Mouse (Mus musculus) hindbrain, embryonic 15.5 days (tissue): ENCODE results near the gene Pth. TPM values are rescaled to one million over a fixed set of nuclear protein-coding genes. Genes with fewer than 3 reads are reported as not detected.

ENCODE experiments used
- ATAC-seq: fragments of 200-750 bp; cut with Nextera tagmentation; 2 replicates; pipeline ENCODE4 v1.8.0; 2017; ENCODE audit warnings: low read depth, moderate number of reproducible peaks, moderate TSS enrichment; ENCODE audit not compliant: low FRiP score
- H3K27ac ChIP-seq: fragments of 300-500 bp; sonication (generic); replicated peaks from 2 replicates; pipeline ENCODE4 v1.5.1; 2015; ENCODE audit warnings: mild to moderate bottlenecking, inconsistent platforms
- H3K27me3 ChIP-seq: fragments of 300-500 bp; sonication (generic); 2 replicates; pipeline ENCODE4 v1.6.1; 2015; ENCODE audit warnings: control low read depth, inconsistent platforms
- H3K36me3 ChIP-seq: fragments of 300-500 bp; sonication (generic); 2 replicates; pipeline ENCODE4 v1.6.1; 2015; ENCODE audit warnings: control low read depth, inconsistent platforms
- H3K4me1 ChIP-seq: fragments of 300-500 bp; sonication (generic); replicated peaks from 2 replicates; pipeline ENCODE4 v1.6.1; 2015; ENCODE audit warnings: control low read depth, inconsistent platforms
- H3K4me2 ChIP-seq: fragments of 300-500 bp; sonication (generic); 2 replicates; pipeline ENCODE4 v1.6.1; 2015; ENCODE audit warnings: moderate library complexity, mild to moderate bottlenecking, inconsistent platforms
- H3K4me3 ChIP-seq: fragments of 300-500 bp; sonication (generic); 2 replicates; pipeline ENCODE4 v1.5.1; 2015; ENCODE audit warnings: mild to moderate bottlenecking, inconsistent platforms
- H3K9ac ChIP-seq: fragments of 300-500 bp; sonication (generic); 2 replicates; pipeline ENCODE4 v1.6.1; 2015; ENCODE audit warnings: inconsistent platforms
- H3K9me3 ChIP-seq: fragments of 300-500 bp; sonication (generic); 2 replicates; pipeline ENCODE4 v1.6.1; 2016; ENCODE audit warnings: control low read depth, inconsistent platforms
- WGBS: fragments of 180-500 bp; shearing (Covaris S2); methylation state at CpG from one replicate; pipeline ENCODE4 v1.1.7; 2015; 5-methylcytosine and 5-hydroxymethylcytosine counted together
- polyA plus RNA-seq: library from polyadenylated mRNA; unstranded; fragments of >200 nt; fragmentation: Nextera tagmentation; extraction: Ambion mirVana; gene quantifications from 2 replicates; pipeline ENCODE4 v1.2.1, GENCODE M21; 2015

The Pth gene
- not detected in 2 replicates for polyA plus RNA-seq

- Histone ChIP-seq H3K36me3 (no peaks in the 10 kb centered on the region), H3K9me3 (no peaks in the 10 kb centered on the region), H3K27ac (no peak within 1 kb of the TSS), H3K4me2 (no peak within 1 kb of the TSS), H3K9ac (no peak within 1 kb of the TSS), H3K27me3 (no peaks in the 10 kb centered on the region), H3K4me3 (no peak within 1 kb of the TSS), H3K4me1 (no peaks in the 10 kb centered on the region)
- ATAC-seq = no peak
- 92% methylated on average over 2 of the region's 2 CpGs for WGBS
These were observed at the start of gene Pth for GRCm38 (mm10) chr7:113388470-113388869. TSS of gene Pth (minus strand) at chr7:113388570.

GRCm38 (mm10) chr7:113436312-113436711, 47.9 kb upstream of the Pth start:
- Histone ChIP-seq H3K4me2 (no peak overlapping the region), H3K36me3 (no peaks in the 10 kb centered on the region)
- WGBS = 94% methylated on average over 10 of the region's 10 CpGs

DNA sequence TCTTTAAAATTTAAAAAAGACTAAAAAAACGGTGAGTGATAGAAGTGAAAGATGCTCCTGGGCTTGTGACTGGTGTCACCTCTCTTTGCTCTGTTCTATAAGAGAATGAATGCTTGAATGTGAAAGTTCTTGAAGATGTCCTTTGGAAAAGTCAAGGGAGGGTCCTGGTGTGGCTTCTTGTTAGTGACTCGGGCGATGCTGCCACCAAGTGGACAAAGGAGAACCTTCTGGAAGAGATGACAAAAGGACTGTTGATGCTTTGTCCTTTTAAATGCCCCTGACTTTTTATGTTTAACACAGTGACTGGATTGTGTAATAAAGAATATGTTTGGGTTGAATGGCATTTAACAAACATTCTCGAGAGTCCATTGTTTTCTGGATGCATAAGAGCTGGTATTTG, 45.9 kb upstream of the Pth start:
- Histone ChIP-seq H3K9ac (no peak overlapping the region), H3K27me3 (no peaks in the 10 kb centered on the region), H3K36me3 (no peaks in the 10 kb centered on the region), H3K4me1 (no peaks in the 10 kb centered on the region), H3K4me3 (no peak overlapping the region), H3K9me3 (no peaks in the 10 kb centered on the region), H3K27ac (no peak overlapping the region), H3K4me2 (no peak overlapping the region)
- 25% methylated on average over 4 of the region's 4 CpGs for WGBS
- ATAC-seq = no peak

More at GRCm38 (mm10) chr7:113436312-113436711, 47.9 kb upstream of the Pth start:
- no peak overlapping the region for H3K4me3 ChIP-seq
- H3K27ac ChIP-seq = no peak overlapping the region
- ATAC-seq = no peak
- H3K4me1 ChIP-seq = no peaks in the 10 kb centered on the region
- no peak overlapping the region for H3K9ac ChIP-seq
- no peaks in the 10 kb centered on the region for H3K9me3 ChIP-seq
- H3K27me3 ChIP-seq = no peaks in the 10 kb centered on the region

- H3K27ac ChIP-seq = no peak overlapping the region
- H3K4me1 ChIP-seq = no peaks in the 10 kb centered on the region
- H3K36me3 ChIP-seq = no peaks in the 10 kb centered on the region
- WGBS = 88% methylated on average over 3 of the region's 3 CpGs
- H3K9me3 ChIP-seq = no peaks in the 10 kb centered on the region
- no peak overlapping the region for H3K4me2 ChIP-seq
- H3K9ac ChIP-seq = no peak overlapping the region
- H3K27me3 ChIP-seq = no peaks in the 10 kb centered on the region
- ATAC-seq = no peak
- H3K4me3 ChIP-seq = no peak overlapping the region
These were observed 45.1 kb upstream of the Pth start for GRCm38 (mm10) chr7:113433451-113433850.

- no peak overlapping the region for H3K4me2 ChIP-seq
- no peak overlapping the region for H3K9ac ChIP-seq
- ATAC-seq = no peak
- no peaks in the 10 kb centered on the region for H3K27me3 ChIP-seq
- 92% methylated on average over 4 of the region's 4 CpGs for WGBS
- no peaks in the 10 kb centered on the region for H3K36me3 ChIP-seq
- no peaks in the 10 kb centered on the region for H3K4me1 ChIP-seq
- no peak overlapping the region for H3K4me3 ChIP-seq
- no peaks in the 10 kb centered on the region for H3K9me3 ChIP-seq
- no peak overlapping the region for H3K27ac ChIP-seq
These were observed 44.5 kb upstream of the Pth start for GRCm38 (mm10) chr7:113432891-113433290.

- ATAC-seq = no peak
- H3K27ac ChIP-seq = no peak overlapping the region
- WGBS = 97% methylated on average over 1 of the region's 1 CpGs
- H3K9ac ChIP-seq = no peak overlapping the region
- H3K4me2 ChIP-seq = no peak overlapping the region
- no peak overlapping the region for H3K4me3 ChIP-seq
- H3K36me3 ChIP-seq = no peaks in the 10 kb centered on the region
- H3K4me1 ChIP-seq = no peaks in the 10 kb centered on the region
- H3K9me3 ChIP-seq = no peaks in the 10 kb centered on the region
- no peaks in the 10 kb centered on the region for H3K27me3 ChIP-seq
These were observed 32.4 kb upstream of the Pth start for GRCm38 (mm10) chr7:113420771-113421170.

DNA sequence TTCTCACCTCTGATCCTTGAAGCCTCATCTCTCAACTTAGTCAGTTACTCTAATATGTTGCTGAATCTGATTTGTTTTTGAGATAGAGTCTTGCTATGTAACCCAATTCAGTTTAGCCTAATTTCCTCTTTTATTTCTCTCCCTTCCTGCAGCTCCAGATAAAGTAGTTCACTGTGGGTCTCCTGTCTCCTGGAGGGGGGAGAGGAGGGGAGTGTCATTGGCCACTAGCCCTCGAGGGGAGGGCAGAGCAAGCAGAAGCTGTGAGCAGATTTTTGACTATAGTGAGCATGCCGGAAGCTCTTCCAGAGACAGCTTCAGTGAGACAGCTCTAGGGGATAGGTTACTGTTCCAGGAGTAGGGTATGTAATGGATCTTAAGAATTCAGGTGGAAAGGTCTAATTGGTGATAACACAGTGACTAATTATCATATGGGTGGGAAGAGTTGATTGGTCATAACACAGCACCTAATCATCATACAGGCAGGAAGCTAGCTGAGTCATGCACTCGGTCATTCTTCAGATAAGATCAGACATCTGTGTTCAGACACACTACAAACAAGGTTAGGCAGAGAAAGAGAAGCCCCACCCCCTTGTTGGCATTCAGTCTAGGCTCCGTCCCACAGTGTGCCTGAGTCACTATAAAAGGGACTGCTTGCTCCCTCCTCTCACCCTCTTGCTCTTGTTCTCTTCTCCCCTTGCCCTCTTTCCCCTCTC, 30.9 kb upstream of the Pth start:
- Histone ChIP-seq H3K4me2 (no peak overlapping the region), H3K36me3 (no peaks in the 10 kb centered on the region), H3K27me3 (no peaks in the 10 kb centered on the region), H3K9ac (no peak overlapping the region), H3K4me1 (no peaks in the 10 kb centered on the region), H3K4me3 (no peak overlapping the region), H3K9me3 (no peaks in the 10 kb centered on the region), H3K27ac (no peak overlapping the region)
- ATAC-seq = no peak
- WGBS = 38% methylated on average over 4 of the region's 4 CpGs

DNA sequence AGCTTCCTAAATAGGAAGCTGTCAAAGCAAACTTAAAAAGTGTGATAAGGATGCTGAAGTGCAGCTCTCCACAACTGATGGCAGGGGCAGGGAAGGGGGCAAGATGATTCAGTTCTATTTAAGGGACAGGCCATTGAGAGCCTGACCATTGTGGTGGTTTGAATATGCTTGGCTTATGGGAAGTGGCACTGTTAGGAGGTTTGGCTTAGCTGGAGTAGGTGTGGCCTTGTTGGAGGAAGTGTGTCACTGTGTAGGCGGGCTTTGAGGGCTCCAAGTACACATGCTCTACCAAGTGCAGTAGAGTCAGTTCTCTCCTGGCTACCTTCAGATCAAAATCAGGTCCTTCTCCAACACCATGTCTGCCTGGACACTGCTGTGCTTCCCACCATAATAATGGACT, 28.2 kb upstream of the Pth start:
- ATAC-seq = no peak
- H3K4me2 ChIP-seq = no peak overlapping the region
- H3K27me3 ChIP-seq = no peaks in the 10 kb centered on the region
- H3K27ac ChIP-seq = no peak overlapping the region
- no peaks in the 10 kb centered on the region for H3K4me1 ChIP-seq
- H3K36me3 ChIP-seq = no peaks in the 10 kb centered on the region
- H3K4me3 ChIP-seq = no peak overlapping the region
- 100% methylated on average over 1 of the region's 1 CpGs for WGBS
- no peak overlapping the region for H3K9ac ChIP-seq
- no peaks in the 10 kb centered on the region for H3K9me3 ChIP-seq

- Histone ChIP-seq H3K4me1 (no peaks in the 10 kb centered on the region), H3K36me3 (no peaks in the 10 kb centered on the region), H3K4me3 (no peak overlapping the region), H3K9me3 (no peaks in the 10 kb centered on the region), H3K4me2 (no peak overlapping the region), H3K27ac (no peak overlapping the region), H3K27me3 (no peaks in the 10 kb centered on the region), H3K9ac (no peak overlapping the region)
- WGBS = 89% methylated on average over 3 of the region's 3 CpGs
- ATAC-seq = no peak
These were observed 26.9 kb upstream of the Pth start for GRCm38 (mm10) chr7:113415256-113415655.

DNA sequence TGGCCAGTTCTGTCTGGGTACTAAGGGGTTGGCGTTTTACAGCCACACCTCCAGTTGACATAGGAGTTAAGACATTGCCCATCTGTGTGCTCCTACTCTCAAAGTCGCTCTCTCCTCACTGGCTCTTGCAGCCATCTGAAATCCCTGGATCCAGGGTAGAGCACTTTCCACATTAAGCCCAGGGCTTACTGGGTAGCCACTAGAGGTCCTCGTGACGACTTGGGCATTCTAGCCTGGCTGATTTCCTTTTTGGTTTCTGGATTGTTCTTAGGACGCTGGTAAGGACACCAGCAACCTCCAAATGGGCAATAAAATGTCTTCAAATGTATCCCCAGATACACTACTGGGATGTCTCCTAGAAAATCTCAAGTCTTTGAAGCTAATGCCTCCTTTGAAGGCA, 20.3 kb upstream of the Pth start:
- ATAC-seq = no peak
- no peaks in the 10 kb centered on the region for H3K4me1 ChIP-seq
- H3K4me3 ChIP-seq = no peak overlapping the region
- H3K27ac ChIP-seq = no peak overlapping the region
- no peaks in the 10 kb centered on the region for H3K27me3 ChIP-seq
- H3K36me3 ChIP-seq = no peaks in the 10 kb centered on the region
- no peaks in the 10 kb centered on the region for H3K9me3 ChIP-seq
- no peak overlapping the region for H3K4me2 ChIP-seq
- 60% methylated on average over 5 of the region's 5 CpGs for WGBS
- H3K9ac ChIP-seq = no peak overlapping the region

DNA sequence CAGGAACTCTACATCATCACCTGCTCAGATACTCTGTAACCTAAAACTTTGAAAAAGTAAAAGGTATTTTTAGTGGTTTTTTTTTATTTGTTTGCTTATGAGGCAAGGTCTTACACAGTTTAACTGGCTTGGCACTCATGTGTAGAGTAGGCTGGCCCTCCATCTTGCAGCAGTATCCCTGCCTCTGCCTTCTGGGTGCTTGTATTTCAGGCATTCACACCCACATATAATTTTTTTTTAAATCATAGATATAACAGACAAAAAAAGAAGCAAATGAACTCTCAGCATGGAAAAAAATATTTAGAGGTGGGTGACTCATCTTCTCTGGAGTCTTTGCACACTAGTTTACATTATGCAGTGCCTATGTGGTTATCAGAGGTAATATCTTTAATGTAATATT, 9.7 kb upstream of the Pth start:
- ATAC-seq = no peak

GRCm38 (mm10) chr7:113396661-113397060, 8.3 kb upstream of the Pth start:
- no peak overlapping the region for H3K27ac ChIP-seq
- H3K9ac ChIP-seq = no peak overlapping the region
- no peaks in the 10 kb centered on the region for H3K36me3 ChIP-seq
- H3K9me3 ChIP-seq = no peaks in the 10 kb centered on the region
- no peaks in the 10 kb centered on the region for H3K27me3 ChIP-seq
- ATAC-seq = no peak
- H3K4me3 ChIP-seq = no peak overlapping the region
- no peaks in the 10 kb centered on the region for H3K4me1 ChIP-seq
- 90% methylated on average over 4 of the region's 4 CpGs for WGBS
- no peak overlapping the region for H3K4me2 ChIP-seq

More for the DNA sequence above, 9.7 kb upstream of the Pth start:
- Histone ChIP-seq H3K9ac (no peak overlapping the region), H3K4me1 (no peaks in the 10 kb centered on the region), H3K27ac (no peak overlapping the region), H3K36me3 (no peaks in the 10 kb centered on the region), H3K4me3 (no peak overlapping the region), H3K9me3 (no peaks in the 10 kb centered on the region), H3K4me2 (no peak overlapping the region), H3K27me3 (no peaks in the 10 kb centered on the region)

DNA sequence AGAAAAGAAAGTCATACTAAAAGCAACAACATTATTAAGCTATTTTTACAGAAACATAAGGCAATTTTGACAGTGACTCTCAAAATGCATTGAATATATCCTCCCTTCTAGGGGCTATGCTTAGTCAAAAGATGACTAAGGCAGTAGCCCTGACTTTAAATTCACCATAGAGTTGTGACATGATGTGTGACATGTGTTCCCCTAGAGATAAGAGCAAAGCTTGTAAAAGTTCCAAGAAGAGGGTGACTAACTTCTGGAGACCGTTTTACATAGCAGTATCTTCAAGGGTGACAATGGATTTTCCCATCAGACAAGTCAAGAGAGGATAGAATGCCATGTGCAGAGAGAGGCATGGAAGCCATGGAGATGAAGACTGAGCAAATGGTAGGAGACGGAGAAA, 3.2 kb upstream of the Pth start:
- 82% methylated on average over 2 of the region's 2 CpGs for WGBS
- ATAC-seq = no peak
- no peaks in the 10 kb centered on the region for H3K27me3 ChIP-seq
- H3K4me2 ChIP-seq = no peak overlapping the region
- H3K4me3 ChIP-seq = no peak overlapping the region
- H3K36me3 ChIP-seq = no peaks in the 10 kb centered on the region
- no peak overlapping the region for H3K27ac ChIP-seq
- H3K9ac ChIP-seq = no peak overlapping the region
- H3K4me1 ChIP-seq = no peaks in the 10 kb centered on the region
- H3K9me3 ChIP-seq = no peaks in the 10 kb centered on the region
